ENCODE assay signal across 24 mouse cellular contexts in genomic region chr3:69760081-69760480, GRCm38 (mm10). TPM values are rescaled to one million over a fixed set of nuclear protein-coding genes. Genes with fewer than 3 reads are reported as not detected.
DNase-seq lines count a peak whose midpoint lies in the region; ATAC-seq lines count a peak whose summit lies in the region.
"Had no signal": no experiment of that assay in that cellular context is flagged by ENCODE, and none has a peak within 500 bp of the region (broad histone marks: within the 10 kb centered on the region; RNA-seq: fewer than 3 reads in every experiment).

No protein-coding gene starts in this region.

- no peaks in the 10 kb centered on the region for H3K27me3 ChIP-seq in intestine, embryonic 14.5 days (replicated peaks; ENCODE audit: control insufficient read depth, insufficient read depth, low read length)
- no peaks in the 10 kb centered on the region for H3K27me3 ChIP-seq in intestine, embryonic 16.5 days (replicated peaks; ENCODE audit: control insufficient read depth, insufficient read depth, low read length)
- H3K27me3 ChIP-seq: forebrain, embryonic 13.5 days; heart, embryonic 13.5 days; hindbrain, embryonic 13.5 days; kidney, embryonic 15.5 days had no signal

- 0 out of 2 replicates have a peak, but pooled peaks cover 3% of the 10 kb centered on the region for H3K4me1 ChIP-seq in intestine, embryonic 14.5 days (replicated peaks; ENCODE audit: control insufficient read depth, insufficient read depth, low read length)
- no peaks in the 10 kb centered on the region for H3K4me1 ChIP-seq in intestine, embryonic 16.5 days (ENCODE audit: control insufficient read depth, insufficient read depth, low read length)
- H3K4me1 ChIP-seq: forebrain, embryonic 10.5 days; forebrain, embryonic 13.5 days; heart, embryonic 13.5 days; hindbrain, embryonic 10.5 days; hindbrain, embryonic 13.5 days; kidney, embryonic 15.5 days had no signal

- peaks cover 39% of the 10 kb centered on the region for H3K36me3 ChIP-seq in intestine, embryonic 14.5 days (ENCODE audit: control insufficient read depth, insufficient read depth, low read length)
- no peaks in the 10 kb centered on the region for H3K36me3 ChIP-seq in intestine, embryonic 16.5 days (ENCODE audit: control insufficient read depth, insufficient read depth, low read length)

- WGBS in intestine, embryonic 14.5 days = 93% methylated on average over 6 of the region's 6 CpGs
- 87% methylated on average over 6 of the region's 6 CpGs for WGBS in intestine, embryonic 16.5 days

- H3K9ac ChIP-seq in intestine, embryonic 14.5 days (ENCODE audit: low read length) = no peak overlapping the region
- H3K9ac ChIP-seq in intestine, embryonic 16.5 days (ENCODE audit: low read depth, low read length) = no peak overlapping the region
- H3K9ac ChIP-seq: forebrain, embryonic 13.5 days; forebrain, postnatal 0 days; heart, embryonic 13.5 days; hindbrain, embryonic 13.5 days; kidney, embryonic 15.5 days had no signal

- no peaks in the 10 kb centered on the region for H3K9me3 ChIP-seq in intestine, embryonic 14.5 days (ENCODE audit: control insufficient read depth, low read length)
- H3K9me3 ChIP-seq in intestine, embryonic 16.5 days (ENCODE audit: control insufficient read depth, low read length) = no peaks in the 10 kb centered on the region
- H3K9me3 ChIP-seq: forebrain, embryonic 10.5 days; forebrain, embryonic 13.5 days; heart, embryonic 13.5 days; hindbrain, embryonic 10.5 days; hindbrain, embryonic 13.5 days; kidney, embryonic 15.5 days had no signal

- no peak overlapping the region for H3K27ac ChIP-seq in intestine, embryonic 14.5 days (ENCODE audit: low read depth)
- H3K27ac ChIP-seq in intestine, embryonic 16.5 days (ENCODE audit: low read length) = no peak overlapping the region
- H3K27ac ChIP-seq: forebrain, embryonic 10.5 days; forebrain, embryonic 13.5 days; gastrocnemius, adult 2 months; heart, embryonic 13.5 days; hindbrain, embryonic 10.5 days; hindbrain, embryonic 13.5 days; hindbrain, postnatal 0 days; kidney, embryonic 15.5 days had no signal

- H3K4me2 ChIP-seq in intestine, embryonic 14.5 days (ENCODE audit: low read length) = no peak overlapping the region
- no peak overlapping the region for H3K4me2 ChIP-seq in intestine, embryonic 16.5 days (ENCODE audit: low read depth, low read length)
- H3K4me2 ChIP-seq: forebrain, embryonic 13.5 days; heart, embryonic 13.5 days; hindbrain, embryonic 13.5 days; kidney, embryonic 15.5 days had no signal

- no peak overlapping the region for H3K4me3 ChIP-seq in intestine, embryonic 14.5 days (ENCODE audit: low read depth, low read length)
- no peak overlapping the region for H3K4me3 ChIP-seq in intestine, embryonic 16.5 days (ENCODE audit: low read length)
- H3K4me3 ChIP-seq: forebrain, embryonic 10.5 days; forebrain, embryonic 13.5 days; gastrocnemius, adult 2 months; heart, embryonic 13.5 days; hindbrain, embryonic 10.5 days; hindbrain, embryonic 13.5 days; kidney, embryonic 15.5 days had no signal

- DNase-seq in cerebellum, adult 8-10 months = peak; percentile 23
- DNase-seq in cerebellum, postnatal 4 days (ENCODE audit: low spot score in 2 of 2) = no peak
- peak; percentile 9 for DNase-seq in intestine, embryonic 14.5 days (ENCODE audit: low spot score)
- peak; percentile 59 for DNase-seq in cerebellum, adult 9-11 months
- no peak for DNase-seq in ovary, postnatal 36 days (ENCODE audit: low spot score)
- no peak for DNase-seq in lung, postnatal 36 days
- DNase-seq: adrenal gland, adult 2 months; adrenal gland, postnatal 14 days; forebrain, postnatal 0 days; gastrocnemius, adult 2 months; gastrocnemius, postnatal 14 days; heart, adult 18-20 months; kidney, adult 11 months; kidney, adult 8-10 months had no signal

- no peak for ATAC-seq in intestine, embryonic 14.5 days (replicated peaks; ENCODE audit: low FRiP score, low TSS enrichment, low read depth)
- no peak for ATAC-seq in intestine, embryonic 16.5 days
- ATAC-seq: CD4-positive, CD25-positive, alpha-beta regulatory T cell, adult 4 months; forebrain, embryonic 13.5 days; forebrain, postnatal 0 days; hindbrain, postnatal 0 days; inflammation-experienced regulatory T-cells, adult 6 months had no signal

RNA-seq across cellular contexts. Expression of gene Nmd3, which starts 38.3 kb away (rescaled TPM):
- 159 and 175 TPM in 2 replicates for polyA plus RNA-seq in intestine, embryonic 14.5 days (2014; fragmentation: Nextera tagmentation; extraction: Ambion mirVana)
- polyA plus RNA-seq in intestine, embryonic 16.5 days (2015; fragmentation: Nextera tagmentation; extraction: Ambion mirVana) = 123 and 142 TPM in 2 replicates

Comparison
In these comparisons a context has a peak if more than half of its experiments do, and no peak if none do; other contexts are left out.
1. DNase-seq: peak in cerebellum, adult 8-10 months (single experiment), intestine, embryonic 14.5 days (single experiment) and cerebellum, adult 9-11 months (single experiment); none in cerebellum, postnatal 4 days (0 of 2), ovary, postnatal 36 days (single experiment) and lung, postnatal 36 days (single experiment).